Mouse (Mus musculus) c-Kit-positive CD71-positive TER-119-positive erythroid progenitor cells, embryonic 14.5 days (primary cell): ENCODE results near the gene Gpld1.
"Not testable (repeated sequence)": the region's sequence is repeated elsewhere in the genome, so short reads cannot be mapped to it uniquely, and the experiment has no call there.

Experiments
- DNase-seq: peaks from one replicate; pipeline ENCODE4 v3.0.0-alpha.2; 2013; ENCODE audit warnings: low spot score

Gpld1 gene

DNA sequence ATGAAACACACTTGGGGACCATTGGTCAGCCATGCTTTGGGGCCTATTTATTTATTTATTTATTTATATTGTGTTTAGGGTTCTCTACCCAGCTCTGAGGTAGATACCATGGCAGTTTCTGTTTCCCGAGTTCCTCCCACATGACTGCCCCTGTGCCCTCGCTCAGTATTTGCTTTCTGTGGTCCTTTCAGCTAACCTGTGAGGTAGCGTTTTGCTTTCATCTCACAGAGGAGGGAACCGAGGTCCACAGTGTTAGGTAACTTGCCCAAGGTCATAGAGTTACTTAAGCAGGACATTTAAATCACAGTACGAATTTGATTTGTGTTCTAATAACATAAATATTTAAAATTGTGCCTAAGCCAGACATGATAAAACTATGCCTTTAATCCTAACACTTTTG lies 4.2 kb downstream of the Gpld1 start:
- no peak for DNase-seq

- no peak for DNase-seq
Observed at GRCm38 (mm10) chr13:24948870-24949269, 5.9 kb downstream of the Gpld1 start.

DNA sequence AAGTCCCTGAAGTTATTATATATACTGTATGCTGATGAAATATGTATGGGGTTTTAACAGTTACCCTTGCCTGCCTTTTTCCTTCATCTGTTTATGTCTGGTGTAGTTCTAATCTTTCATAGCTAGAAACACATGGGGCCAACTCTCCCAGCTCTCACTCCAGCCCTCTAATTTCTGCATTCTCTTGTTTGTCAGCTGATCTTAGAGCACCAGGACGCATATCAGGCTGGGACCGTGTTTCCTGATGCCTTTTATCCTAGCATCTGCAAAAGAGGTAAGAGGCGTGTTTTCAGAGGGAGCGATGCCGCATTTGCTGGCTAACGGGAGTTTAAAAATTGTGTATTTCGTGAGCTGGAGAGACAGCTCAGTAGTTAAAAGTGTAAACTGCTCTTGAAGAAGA lies 9.7 kb downstream of the Gpld1 start:
- DNase-seq: no peak

GRCm38 (mm10) chr13:24955091-24955490 lies 12.1 kb downstream of the Gpld1 start:
- no peak for DNase-seq

GRCm38 (mm10) chr13:24955500-24955899 lies 12.5 kb downstream of the Gpld1 start:
- DNase-seq: no peak

GRCm38 (mm10) chr13:24958671-24959070 lies 15.7 kb downstream of the Gpld1 start:
- no peak for DNase-seq

DNA sequence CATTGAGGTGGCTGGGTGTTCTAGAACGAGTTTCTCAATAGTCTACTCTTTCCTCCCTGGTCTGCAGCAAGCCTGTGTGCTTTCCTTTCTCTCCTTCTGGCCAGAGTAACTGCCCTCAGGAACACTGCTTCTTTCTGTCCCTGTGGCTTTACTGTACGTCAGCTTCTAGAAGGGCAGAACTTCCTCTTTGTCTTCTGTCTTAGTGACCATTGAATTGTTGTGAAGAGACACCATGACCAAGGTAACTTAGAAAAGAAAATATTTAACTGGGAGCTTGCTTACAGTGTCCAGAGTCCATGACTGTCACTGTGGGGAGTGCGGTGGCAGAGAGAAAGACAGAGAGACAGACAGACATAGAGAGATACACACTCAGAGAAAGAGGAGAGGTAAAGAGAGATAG lies 17.1 kb downstream of the Gpld1 start:
- no peak for DNase-seq

- no peak for DNase-seq
Observed at GRCm38 (mm10) chr13:24962119-24962518, 19.2 kb downstream of the Gpld1 start.

DNA sequence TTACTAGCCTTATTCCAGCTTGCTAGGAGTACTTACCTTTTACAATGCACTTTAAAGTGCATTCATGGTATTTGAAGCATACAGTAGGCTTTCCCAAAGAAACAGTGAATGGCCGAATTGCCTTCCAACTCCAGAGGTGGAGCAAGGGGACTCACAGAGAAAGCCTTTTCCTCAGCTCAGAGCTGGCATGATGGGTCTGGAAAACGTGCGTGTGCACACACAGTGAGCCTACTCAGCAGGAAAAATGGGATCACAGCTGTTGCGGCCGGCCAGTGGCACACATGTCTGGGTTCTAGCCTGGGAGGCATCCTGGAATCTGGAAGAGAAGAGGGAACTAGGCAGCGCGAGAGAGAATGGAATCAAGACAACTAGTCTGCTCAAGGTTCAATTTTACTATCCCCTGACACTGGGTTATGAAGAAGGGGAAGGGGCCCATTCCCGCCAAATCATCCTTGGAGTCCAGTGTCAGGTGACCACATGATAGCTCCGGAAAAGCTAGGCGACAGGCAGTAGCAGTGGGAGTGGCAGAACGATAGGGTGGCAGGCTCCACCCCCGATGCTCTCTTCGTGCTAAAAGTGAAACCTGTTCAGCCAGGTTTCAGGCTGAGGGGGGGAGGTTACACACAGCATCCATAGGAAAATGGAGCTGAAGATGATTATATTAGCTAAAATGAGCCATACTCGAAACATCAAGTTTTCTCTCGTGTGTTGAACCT lies 22.3 kb downstream of the Gpld1 start:
- DNase-seq: peak; percentile 16

DNA sequence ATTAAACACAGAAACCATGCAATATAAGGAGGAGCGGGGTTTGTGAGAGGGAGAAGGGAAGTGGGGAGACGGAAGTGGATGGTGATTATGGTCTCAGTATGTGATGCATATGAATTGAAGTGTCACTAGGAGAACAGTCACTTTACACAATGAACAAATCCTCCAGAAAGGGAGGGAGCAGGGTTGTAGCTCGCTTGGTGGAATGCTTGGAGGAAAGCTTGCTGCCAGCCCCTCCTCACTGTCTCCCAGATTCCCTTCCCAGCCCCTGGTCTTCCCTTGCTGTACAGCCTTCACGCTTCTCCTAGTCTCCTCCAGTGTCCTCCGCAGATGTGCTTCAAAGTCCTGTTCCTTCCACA lies 22.9 kb downstream of the Gpld1 start:
- DNase-seq: no peak

GRCm38 (mm10) chr13:24971776-24972175 lies 28.8 kb downstream of the Gpld1 start:
- not testable (repeated sequence) for DNase-seq

DNA sequence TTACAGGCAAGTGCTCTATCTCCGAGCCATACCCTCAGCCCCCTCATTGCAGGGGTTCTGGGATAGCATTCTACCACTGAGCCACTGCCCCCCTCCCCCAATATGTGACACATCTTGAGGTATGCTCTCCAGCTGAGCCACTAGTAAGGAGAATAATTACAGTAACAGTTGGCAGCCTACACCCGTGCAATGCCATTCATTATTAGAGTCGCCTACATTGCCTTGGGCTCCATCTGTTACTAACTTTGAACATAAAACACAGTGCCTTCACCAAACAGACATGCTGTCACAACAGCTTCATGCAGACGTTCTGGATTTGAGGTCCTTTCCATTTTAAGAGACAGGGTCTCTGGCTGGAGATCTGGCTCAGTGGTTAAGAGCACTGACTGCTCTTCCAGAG lies 33.4 kb downstream of the Gpld1 start:
- DNase-seq: no peak

- DNase-seq: no peak
Observed at GRCm38 (mm10) chr13:24977820-24978342, 34.9 kb downstream of the Gpld1 start.

DNA sequence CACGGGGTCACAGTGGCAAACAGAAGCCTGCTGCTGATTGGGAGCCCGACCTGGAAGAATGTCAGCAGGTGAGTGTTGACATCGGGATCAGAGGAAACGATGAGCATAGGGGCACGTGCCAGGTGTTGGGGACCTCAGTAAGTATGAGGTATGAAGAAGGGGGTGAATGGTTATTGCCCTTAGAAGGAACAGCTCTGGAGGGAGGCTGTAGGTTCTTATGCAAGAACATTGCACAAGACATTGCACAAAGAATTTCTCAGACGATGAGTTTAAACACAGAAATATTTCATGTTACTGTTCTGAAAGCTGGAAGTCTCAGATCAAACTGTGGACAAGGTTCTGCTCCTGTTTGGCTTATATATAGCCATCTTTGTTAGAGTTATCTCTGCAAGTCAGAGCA lies 38.1 kb downstream of the Gpld1 start:
- no peak for DNase-seq

DNA sequence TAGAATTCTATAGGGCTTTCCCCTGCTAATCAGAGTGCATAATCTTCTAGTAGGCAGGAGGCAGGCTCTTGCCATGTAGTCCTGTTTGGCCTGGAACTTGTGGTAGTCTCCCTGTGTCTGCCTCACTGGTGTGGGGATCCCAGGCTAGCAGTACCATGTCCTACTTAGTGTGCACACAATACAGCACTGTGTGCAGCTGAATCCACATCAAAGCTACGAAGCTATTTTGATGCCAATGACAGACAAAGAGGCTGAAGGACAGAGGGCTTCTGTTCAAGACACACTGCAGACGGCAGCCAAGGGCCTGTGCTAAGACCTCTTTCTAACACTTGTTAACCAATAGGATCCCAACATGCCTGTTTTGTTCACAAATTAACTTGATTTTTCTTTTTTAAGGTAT lies 42.5 kb downstream of the Gpld1 start:
- no peak for DNase-seq

DNA sequence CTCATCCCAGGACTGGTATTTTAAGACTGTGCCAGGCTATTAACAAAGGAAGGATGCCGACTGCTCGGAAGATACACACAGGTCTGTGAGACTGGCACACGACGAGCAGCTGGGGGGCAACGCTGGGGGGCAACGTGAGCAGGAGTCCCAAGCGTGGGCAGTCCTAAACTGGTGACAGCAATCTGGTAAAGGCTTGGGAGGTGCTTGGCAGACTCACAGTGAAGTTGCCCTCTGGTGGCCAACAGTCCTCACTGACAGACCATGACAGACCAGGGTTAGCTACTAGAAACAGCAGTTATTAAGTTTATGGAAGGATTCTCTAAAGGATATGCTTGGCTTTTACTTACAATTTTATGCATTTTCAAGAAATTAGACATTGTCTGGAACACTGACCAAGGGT lies 45.4 kb downstream of the Gpld1 start:
- no peak for DNase-seq

- no peak for DNase-seq
Observed at GRCm38 (mm10) chr13:24989006-24989405, 46.1 kb downstream of the Gpld1 start.

DNA sequence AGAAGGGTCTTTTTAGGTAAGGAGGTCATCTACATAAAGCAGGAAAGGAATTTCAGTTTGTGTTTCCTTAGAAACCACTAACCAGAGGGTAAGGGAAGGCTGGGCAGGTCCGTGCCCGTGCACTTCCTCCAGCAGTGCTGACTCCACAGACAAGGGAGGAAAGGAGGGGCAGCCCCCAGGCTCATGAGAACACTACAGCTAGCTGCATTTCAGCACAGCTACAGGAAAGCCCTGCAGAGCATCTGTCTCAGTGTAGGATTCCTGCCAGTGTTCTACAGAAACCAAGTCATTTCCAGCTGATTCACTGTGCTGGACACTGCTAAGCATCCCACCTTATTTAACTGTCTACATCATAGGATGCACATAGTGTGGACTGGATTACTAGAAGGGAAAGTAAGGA lies 50.2 kb downstream of the Gpld1 start:
- DNase-seq: no peak

- no peak for DNase-seq
Observed at GRCm38 (mm10) chr13:24999538-24999937, 56.6 kb downstream of the Gpld1 start.

GRCm38 (mm10) chr13:25002965-25003364 lies 60.0 kb downstream of the Gpld1 start:
- DNase-seq: peak; percentile 27

- no peak for DNase-seq
Observed at GRCm38 (mm10) chr13:25007115-25007514, 64.2 kb downstream of the Gpld1 start.

DNA sequence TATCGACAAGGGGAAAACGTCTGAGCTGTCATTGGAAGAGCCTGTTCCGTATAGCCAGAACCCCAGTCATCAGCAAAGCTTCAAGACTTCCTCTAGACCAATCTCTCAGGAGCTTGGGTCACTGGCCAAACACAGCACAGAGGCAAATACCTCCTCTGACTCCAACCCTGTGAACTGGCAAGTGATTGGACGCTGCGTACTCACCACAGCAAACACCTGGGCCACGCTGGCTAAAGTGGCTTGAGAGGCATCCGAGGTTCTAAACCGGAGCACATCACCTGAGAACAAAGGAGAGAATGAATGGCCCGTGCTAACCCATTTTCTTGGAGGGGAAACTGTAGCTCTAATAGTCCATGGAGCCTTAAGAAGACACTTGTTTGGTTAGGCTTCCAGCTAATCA lies 75.4 kb downstream of the Gpld1 start:
- no peak for DNase-seq

GRCm38 (mm10) chr13:25019793-25020539 lies 77.0 kb downstream of the Gpld1 start, which contains the start of gene Mrs2:
TSS of gene Mrs2 (minus strand) at chr13:25020379.
- peak; percentile 79 for DNase-seq

DNA sequence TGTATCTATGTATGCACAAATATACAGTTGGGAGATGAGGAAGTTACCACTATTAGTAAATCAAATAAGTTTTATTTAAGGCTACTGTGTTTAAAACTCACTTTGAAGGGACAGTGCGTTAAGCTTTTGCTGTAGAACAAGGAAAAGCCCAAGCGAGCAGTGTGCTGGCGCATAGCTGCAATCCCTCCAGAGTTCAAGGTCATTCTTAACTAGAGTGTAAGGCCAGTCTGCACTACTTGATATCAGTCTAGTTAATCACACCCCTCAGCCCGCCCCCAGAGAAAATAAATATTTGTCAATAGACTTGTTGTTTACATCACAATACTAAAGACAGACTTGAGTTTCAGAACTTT lies 77.6 kb downstream of the Gpld1 start:
- no peak for DNase-seq
